Comparison of ENCODE assay signal across 18 mouse cellular contexts in genomic region chr12:81801134-81801533, GRCm38 (mm10).
"Had no signal": no experiment of that assay in that cellular context is flagged by ENCODE, and none has a peak within 500 bp of the region (broad histone marks: within the 10 kb centered on the region; RNA-seq: fewer than 3 reads in every experiment).

No protein-coding gene starts in this region.

- H3K4me3 ChIP-seq: liver, embryonic 15.5 days; lung, embryonic 15.5 days; megakaryocyte, embryonic 14.5 days; midbrain, embryonic 13.5 days; midbrain, embryonic 15.5 days; neural tube, embryonic 12.5 days; stomach, embryonic 15.5 days had no signal

- H3K27me3 ChIP-seq: lung, embryonic 15.5 days; midbrain, embryonic 15.5 days; neural tube, embryonic 12.5 days; stomach, embryonic 15.5 days had no signal

- H3K4me2 ChIP-seq: liver, embryonic 15.5 days; lung, embryonic 15.5 days; midbrain, embryonic 11.5 days; midbrain, embryonic 13.5 days; midbrain, embryonic 15.5 days; neural tube, embryonic 12.5 days; stomach, embryonic 15.5 days had no signal

- H3K27ac ChIP-seq: liver, embryonic 15.5 days; lung, embryonic 15.5 days; macrophage; midbrain, embryonic 13.5 days; midbrain, embryonic 15.5 days; neural tube, embryonic 12.5 days; stomach, embryonic 15.5 days; stomach, postnatal 0 days had no signal

- ATAC-seq: liver, postnatal 0 days; lung, postnatal 0 days; midbrain, embryonic 13.5 days; midbrain, embryonic 15.5 days had no signal

- H3K9me3 ChIP-seq: liver, embryonic 15.5 days; lung, embryonic 15.5 days; midbrain, embryonic 13.5 days; midbrain, embryonic 15.5 days; neural tube, embryonic 12.5 days; stomach, embryonic 15.5 days had no signal

- H3K9ac ChIP-seq: liver, embryonic 15.5 days; liver, postnatal 0 days; lung, embryonic 15.5 days; midbrain, embryonic 13.5 days; midbrain, embryonic 15.5 days; neural tube, embryonic 12.5 days; stomach, embryonic 15.5 days had no signal

- H3K4me1 ChIP-seq: liver, embryonic 15.5 days; lung, embryonic 15.5 days; midbrain, embryonic 13.5 days; midbrain, embryonic 15.5 days; neural tube, embryonic 12.5 days; stomach, embryonic 15.5 days had no signal

- H3K36me3 ChIP-seq: liver, embryonic 15.5 days; lung, embryonic 15.5 days; midbrain, embryonic 13.5 days; midbrain, embryonic 15.5 days; neural tube, embryonic 12.5 days; stomach, embryonic 15.5 days had no signal

- DNase-seq: liver, postnatal 0 days; lung, adult 2 months; lung, postnatal 14 days; lung, postnatal 36 days; thymus, adult 2 months; thymus, postnatal 25 days; thymus, postnatal 4 days had no signal
